Mouse (Mus musculus) kidney, postnatal 25 days (tissue): ENCODE measurements around the gene 2810459M11Rik.
A peak's percentile ranks its signal among the peaks of the same experiment; 100 is the strongest.

Source experiments
- DNase-seq, 2 experiments: peaks; one replicate each; pipeline ENCODE4 v3.0.0; 2021; ENCODE audit warnings: mixed read lengths in 2 of 2

2810459M11Rik gene

DNA sequence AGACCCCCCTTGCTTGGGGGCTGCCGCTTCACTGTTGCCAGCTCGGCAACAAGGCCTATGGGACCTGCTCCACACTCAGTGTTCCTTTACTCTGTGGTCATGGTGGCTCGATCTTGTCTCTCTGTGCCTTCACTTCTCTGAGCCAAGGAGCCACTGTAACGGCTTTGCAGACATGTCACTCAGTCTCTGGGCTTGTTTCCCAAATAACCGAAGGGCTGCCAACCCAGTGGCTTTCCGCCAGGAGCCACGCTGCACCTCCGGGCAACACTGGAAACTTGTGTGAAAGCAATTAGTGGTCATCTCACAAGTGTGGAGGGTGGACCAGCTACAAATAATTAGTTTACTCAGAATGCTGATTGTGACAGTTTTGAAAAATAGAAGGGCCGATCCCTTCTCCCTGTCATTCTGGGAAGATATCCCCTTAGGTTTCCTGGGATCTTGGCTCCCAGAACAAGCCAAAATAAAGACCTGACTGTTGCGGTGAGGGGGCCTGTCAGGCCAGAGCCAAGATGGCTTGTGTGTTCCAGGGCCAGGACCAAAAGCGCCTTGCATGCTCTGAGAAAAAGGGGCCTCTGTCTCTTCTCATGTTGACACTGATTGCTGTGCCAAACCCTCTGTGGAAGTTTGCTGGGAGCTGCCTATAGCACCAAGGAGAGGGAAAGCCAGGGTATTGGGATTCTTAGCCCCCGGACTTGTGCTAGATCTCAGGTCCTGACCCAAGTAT lies 7.7 kb downstream of the 2810459M11Rik start:
- no peak for DNase-seq

DNA sequence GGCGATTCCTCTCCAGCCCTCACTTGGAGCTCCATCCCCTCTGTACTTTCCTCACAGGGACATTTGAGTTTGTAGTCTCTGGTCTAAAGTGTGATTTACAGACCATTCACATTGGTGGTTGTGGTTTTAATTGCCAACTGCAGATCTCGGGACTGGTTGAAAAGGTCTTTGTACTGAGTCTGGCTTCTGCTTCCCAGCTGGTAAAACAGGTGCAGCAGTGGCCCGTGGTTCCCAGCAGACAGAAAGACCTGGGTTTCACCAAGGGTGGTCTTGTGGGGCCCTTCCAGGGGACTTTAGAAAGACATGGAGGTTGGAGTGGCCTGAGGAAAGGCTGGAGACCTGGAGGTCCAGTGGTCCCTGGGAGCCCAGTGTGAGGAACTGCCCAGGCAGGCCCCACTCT lies 9.3 kb downstream of the 2810459M11Rik start:
- DNase-seq = no peak

- DNase-seq = no peak
These were observed 10.6 kb downstream of the 2810459M11Rik start for GRCm38 (mm10) chr1:86056284-86056683.

DNA sequence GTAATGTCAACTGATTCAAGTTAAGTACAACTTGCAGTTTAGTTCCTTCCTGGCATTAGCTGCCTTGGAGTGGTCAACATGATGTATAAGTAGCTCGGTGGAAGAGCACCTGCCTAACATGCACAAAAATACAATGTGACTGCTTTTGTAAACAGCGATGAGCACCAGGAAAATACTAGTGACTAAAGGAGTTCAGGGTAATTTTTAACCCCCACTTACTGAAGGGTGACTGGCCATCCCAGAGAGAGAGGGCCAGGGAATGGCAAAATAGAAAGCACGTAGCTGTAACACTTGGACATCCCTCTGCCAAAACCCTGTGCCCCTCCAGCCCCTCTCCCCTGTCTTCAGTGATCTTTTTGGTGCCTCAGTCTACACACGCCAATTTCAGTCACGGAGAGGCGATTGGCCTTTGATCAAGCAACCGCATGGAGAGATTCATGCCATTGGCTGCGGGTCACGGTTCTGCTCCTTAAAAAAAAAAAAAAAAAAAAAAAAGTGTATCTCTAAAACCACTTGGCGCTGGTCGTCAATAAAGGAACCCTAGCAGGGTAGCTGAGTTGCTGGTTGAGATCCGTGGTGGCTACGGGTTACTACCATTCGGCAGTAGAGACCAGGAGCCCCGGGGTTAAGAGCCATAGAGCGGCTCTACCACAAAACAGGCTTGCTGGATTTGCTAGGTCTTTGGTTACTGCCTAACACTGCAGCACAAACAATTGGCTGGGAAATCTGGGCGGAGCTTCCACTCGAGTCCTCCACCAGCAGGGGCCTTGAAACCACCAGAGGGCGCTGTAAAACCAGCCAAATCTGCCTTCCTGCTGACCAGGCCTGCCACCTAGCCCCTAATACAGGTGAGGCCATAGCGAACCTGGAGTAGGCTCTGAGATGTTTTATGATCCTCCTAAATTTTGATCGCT lies 13.4 kb downstream of the 2810459M11Rik start:
- peak; percentile 97 to 99 for DNase-seq

DNA sequence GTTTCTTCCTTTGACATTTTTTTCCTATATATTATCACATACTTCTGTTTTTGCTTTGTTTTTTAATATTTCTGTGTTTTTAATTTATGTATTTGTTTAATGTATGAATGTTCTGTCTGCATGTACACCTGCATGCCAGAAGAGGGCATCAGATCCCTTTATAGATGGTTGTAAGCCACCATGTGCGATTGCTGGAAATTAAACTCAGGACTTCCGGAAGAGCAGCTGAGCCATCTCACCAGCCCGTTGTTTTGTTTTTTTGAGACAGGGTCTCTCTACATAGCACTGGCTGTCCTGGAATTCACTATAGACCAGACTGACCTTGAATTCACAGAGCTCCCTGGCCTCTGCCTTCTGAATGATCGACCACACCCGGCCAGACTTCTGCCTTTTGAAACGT lies 16.9 kb downstream of the 2810459M11Rik start:
- no peak for DNase-seq

DNA sequence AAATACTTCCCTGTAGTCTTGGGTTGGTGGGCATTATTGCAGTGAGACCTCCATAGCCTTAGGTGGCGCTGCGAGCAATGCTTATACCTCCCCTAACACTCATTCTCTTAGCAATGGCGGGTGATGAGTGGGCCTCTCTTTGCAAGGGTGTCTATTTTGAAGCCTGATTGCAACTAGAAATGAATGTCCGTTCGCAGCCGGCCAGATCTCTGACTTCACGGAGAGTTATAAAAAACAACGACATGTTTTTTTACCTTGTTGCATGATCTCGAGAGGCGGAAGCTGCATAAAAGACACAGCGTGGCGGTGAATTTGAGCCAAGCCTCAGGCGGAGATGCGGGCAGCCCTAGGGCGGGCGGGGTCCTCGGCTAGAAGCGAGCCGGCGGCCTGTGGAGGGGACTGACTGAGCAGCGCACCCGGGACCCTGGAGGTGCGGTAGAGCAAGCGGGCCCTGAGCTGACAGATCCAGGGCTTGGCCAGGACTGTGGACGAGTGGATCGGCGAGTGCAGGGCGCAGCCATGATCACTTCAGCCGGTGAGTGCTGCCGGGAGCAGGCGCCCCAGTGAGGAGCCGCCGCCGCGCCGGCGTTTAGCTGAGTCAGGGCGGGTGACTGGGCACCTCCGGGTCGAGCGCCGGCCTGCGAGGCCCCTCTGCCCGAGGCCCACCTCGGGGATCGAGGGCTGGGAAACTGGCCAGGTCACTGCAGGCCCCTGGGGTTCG lies 18.8 kb downstream of the 2810459M11Rik start, which contains the start of gene Psmd1:
TSS of gene Psmd1 (plus strand) at position 117 of the 721 bp plus-strand sequence.
- peak; percentile 90 to 93 for DNase-seq

- no peak for DNase-seq
These were observed 30.9 kb downstream of the 2810459M11Rik start for GRCm38 (mm10) chr1:86076565-86076964.

- no peak for DNase-seq
These were observed 48.8 kb downstream of the 2810459M11Rik start for GRCm38 (mm10) chr1:86094413-86094812.

DNA sequence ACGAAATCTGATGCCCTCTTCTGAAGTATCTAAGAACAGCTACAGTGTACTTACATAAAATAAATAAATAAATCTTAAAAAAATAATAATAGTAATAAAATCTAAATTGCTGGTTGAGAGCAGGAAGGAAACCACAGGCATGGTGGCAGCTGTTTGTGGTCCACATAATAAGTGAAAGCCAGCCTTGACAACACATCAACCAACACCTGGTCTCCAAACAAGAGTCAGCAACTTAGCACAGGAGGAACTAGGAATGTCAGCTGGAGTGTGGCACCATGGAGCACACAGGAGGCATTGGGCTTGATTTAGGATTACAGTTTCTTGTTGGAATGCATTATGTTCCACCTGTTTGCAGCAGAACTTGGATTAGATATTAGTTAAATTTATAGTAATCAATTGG lies 59.4 kb downstream of the 2810459M11Rik start:
- no peak for DNase-seq
